Mouse (Mus musculus) lung, postnatal 0 days (tissue): ENCODE results near the gene Sorbs1. TPM values are rescaled to one million over a fixed set of nuclear protein-coding genes. Genes with fewer than 3 reads are reported as not detected.

Experiments
- ATAC-seq: fragments of 200-750 bp; cut with Nextera tagmentation; 2 replicates; pipeline ENCODE4 v1.8.0; 2017; ENCODE audit warnings: moderate library complexity
- DNase-seq: peaks from one replicate; pipeline ENCODE4 v3.0.0-alpha.2; 2016; ENCODE audit warnings: low spot score
- H3K27ac ChIP-seq: fragments of 300-500 bp; sonication (generic); 2 replicates; pipeline ENCODE4 v1.5.1; 2014; ENCODE audit warnings: antibody characterized with exemption, mild to moderate bottlenecking, low read length, mixed read lengths
- H3K27me3 ChIP-seq: fragments of 300-500 bp; sonication (generic); replicated peaks from 2 replicates; pipeline ENCODE4 v1.6.1; 2014; ENCODE audit warnings: low read length, mixed read lengths; ENCODE audit not compliant: insufficient read depth
- H3K36me3 ChIP-seq: fragments of 300-500 bp; sonication (generic); 2 replicates; pipeline ENCODE4 v1.6.1; 2014; ENCODE audit warnings: low read length, mixed read lengths; ENCODE audit not compliant: insufficient read depth
- H3K4me1 ChIP-seq: fragments of 300-500 bp; sonication (generic); 2 replicates; pipeline ENCODE4 v1.6.1; 2014; ENCODE audit warnings: antibody characterized with exemption, low read depth, low read length, mixed read lengths; ENCODE audit not compliant: insufficient read depth
- H3K4me2 ChIP-seq: fragments of 300-500 bp; sonication (generic); replicated peaks from 2 replicates; pipeline ENCODE4 v1.6.1; 2014; ENCODE audit warnings: low read depth, mild to moderate bottlenecking, low read length, moderate library complexity, mixed read lengths
- H3K4me3 ChIP-seq: fragments of 300-500 bp; sonication (generic); 2 replicates; pipeline ENCODE4 v1.5.1; 2014; ENCODE audit warnings: low read depth, low read length
- H3K9ac ChIP-seq: fragments of 300-500 bp; sonication (generic); replicated peaks from 2 replicates; pipeline ENCODE4 v1.6.1; 2014; ENCODE audit warnings: low read depth, mild to moderate bottlenecking
- H3K9me3 ChIP-seq: fragments of 300-500 bp; sonication (generic); 2 replicates; pipeline ENCODE4 v1.6.1; 2016; ENCODE audit warnings: low read length, mixed read lengths
- CTCF ChIP-seq: IDR thresholded peaks from 2 replicates; pipeline ENCODE4 v1.5.1; 2016; ENCODE audit warnings: antibody characterized with exemption, mild to moderate bottlenecking
- EP300 ChIP-seq: IDR thresholded peaks from 2 replicates; pipeline ENCODE4 v1.6.1; 2016; ENCODE audit warnings: antibody characterized with exemption, mild to moderate bottlenecking, control low read depth
- WGBS: fragments of 180-500 bp; shearing (Covaris S2); extraction: QIAGEN DNeasy Blood & Tissue Kit; methylation state at CpG from one replicate; pipeline ENCODE4 v1.1.7; 2014; 5-methylcytosine and 5-hydroxymethylcytosine counted together
- polyA plus RNA-seq: library from polyadenylated mRNA; unstranded; fragments of >200 nt; fragmentation: Nextera tagmentation; extraction: Ambion mirVana; gene quantifications from 2 replicates; pipeline ENCODE4 v1.2.1, GENCODE M21; 2015

The Sorbs1 gene
- polyA plus RNA-seq, 1 experiment from 2014 or later, result 36.4 TPM

DNA sequence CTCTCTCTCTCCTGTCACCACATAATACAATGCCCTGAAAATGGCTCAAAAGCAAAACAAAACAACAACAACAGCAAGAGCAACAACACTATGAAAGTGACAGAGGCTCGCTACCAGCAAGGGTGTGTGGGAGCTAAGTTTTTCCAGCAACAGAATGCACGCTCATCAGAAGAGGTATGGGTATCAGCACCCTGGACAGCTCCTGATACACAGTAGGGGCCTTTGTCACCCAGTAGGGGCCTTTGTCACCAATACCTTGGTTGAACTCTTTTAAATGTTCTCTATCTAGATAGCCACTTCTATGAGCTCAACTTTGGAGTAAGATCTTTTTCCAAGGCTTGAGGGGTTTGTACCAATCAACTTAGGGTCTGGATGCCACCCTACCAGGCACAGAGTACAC lies 138.9 kb downstream of the Sorbs1 start:
- TF ChIP-seq EP300, result no peak
- TF ChIP-seq CTCF, result no peak
- 96% methylated on average over 2 of the region's 2 CpGs for WGBS
- Histone ChIP-seq H3K4me2 (no peak overlapping the region), H3K36me3 (no peaks in the 10 kb centered on the region), H3K4me3 (no peak overlapping the region), H3K27ac (no peak overlapping the region), H3K27me3 (no peaks in the 10 kb centered on the region), H3K9me3 (no peaks in the 10 kb centered on the region), H3K4me1 (peaks cover 8% of the 10 kb centered on the region; the same call in 1 of the 2 replicates), H3K9ac (no peak overlapping the region)
- ATAC-seq, result no peak
- no peak for DNase-seq

- TF ChIP-seq CTCF, result no peak
- no peak for TF ChIP-seq EP300
- H3K4me1 ChIP-seq, result peaks cover 15% of the 10 kb centered on the region; the same call in 1 of the 2 replicates
- no peak overlapping the region for H3K9ac ChIP-seq
- WGBS, result 92% methylated on average over 5 of the region's 5 CpGs
- no peaks in the 10 kb centered on the region for H3K27me3 ChIP-seq
- H3K4me3 ChIP-seq, result no peak overlapping the region
- no peaks in the 10 kb centered on the region for H3K9me3 ChIP-seq
- no peak overlapping the region for H3K4me2 ChIP-seq
- H3K27ac ChIP-seq, result no peak overlapping the region
- no peaks in the 10 kb centered on the region for H3K36me3 ChIP-seq
- no peak for ATAC-seq
- no peak for DNase-seq
Measured at GRCm38 (mm10) chr19:40372679-40373078, 140.9 kb downstream of the Sorbs1 start.

GRCm38 (mm10) chr19:40371866-40372265 lies 141.7 kb downstream of the Sorbs1 start:
- Histone ChIP-seq H3K27me3 (no peaks in the 10 kb centered on the region), H3K9me3 (no peaks in the 10 kb centered on the region), H3K27ac (no peak overlapping the region), H3K4me2 (no peak overlapping the region), H3K36me3 (no peaks in the 10 kb centered on the region), H3K4me3 (no peak overlapping the region), H3K4me1 (peaks cover 15% of the 10 kb centered on the region; the same call in 1 of the 2 replicates), H3K9ac (no peak overlapping the region)
- DNase-seq (no peak), ATAC-seq (no peak)
- TF ChIP-seq CTCF (no peak), EP300 (no peak)
- WGBS, result 76% methylated on average over 4 of the region's 4 CpGs

DNA sequence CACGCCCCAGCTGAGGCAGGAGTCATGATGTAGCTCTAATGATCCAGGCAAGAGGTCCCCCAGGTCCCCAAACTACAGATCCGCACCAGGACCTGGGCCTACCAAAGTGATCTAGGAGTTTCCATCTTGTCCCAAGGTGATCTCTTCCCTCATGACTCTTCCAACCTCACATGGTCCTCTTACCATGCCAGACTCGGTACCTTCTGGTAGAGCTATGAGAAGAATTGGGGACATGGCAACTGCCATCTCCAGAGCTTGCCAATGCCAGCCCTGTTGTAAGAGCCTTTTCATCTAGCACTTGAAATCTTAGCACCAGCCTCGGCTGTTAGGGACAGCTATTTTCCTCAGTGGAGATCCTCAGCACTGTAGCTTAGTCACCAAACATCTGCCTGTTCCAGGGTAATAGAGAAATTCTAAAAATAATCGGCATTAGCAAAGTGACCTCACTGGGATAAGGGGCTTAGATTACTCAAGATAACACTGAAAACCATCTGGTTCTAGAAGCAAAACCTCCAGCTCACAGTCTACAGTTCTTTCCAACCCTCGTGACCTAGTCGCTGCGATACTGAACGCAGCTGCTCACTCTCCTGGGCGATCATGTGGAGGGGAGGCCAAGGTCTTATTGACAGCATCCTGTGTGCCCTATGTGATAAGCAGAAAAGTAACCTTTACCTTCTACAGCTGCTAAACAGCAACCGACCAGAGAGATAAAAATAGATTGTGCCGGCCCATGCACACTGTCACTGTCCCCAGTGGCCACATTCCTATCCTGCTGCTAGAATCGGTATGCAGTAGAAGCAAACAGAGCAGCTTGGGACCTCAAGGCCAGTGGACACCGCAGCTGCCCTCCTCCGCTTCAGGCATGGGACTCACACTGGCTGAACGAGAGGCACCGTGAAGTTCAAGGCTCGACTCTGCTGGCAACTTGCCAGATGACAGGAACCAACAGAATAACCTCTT lies 143.4 kb downstream of the Sorbs1 start:
- Histone ChIP-seq H3K27me3 (no peaks in the 10 kb centered on the region), H3K27ac (no peak overlapping the region), H3K9me3 (no peaks in the 10 kb centered on the region), H3K4me2 (0 out of 2 replicates have a peak overlapping the region, but pooled peaks have one; percentile 6), H3K4me3 (no peak overlapping the region), H3K9ac (no peak overlapping the region), H3K36me3 (no peaks in the 10 kb centered on the region), H3K4me1 (peaks cover 15% of the 10 kb centered on the region; the same call in 1 of the 2 replicates)
- DNase-seq (peak; percentile 56), ATAC-seq (peak; percentile 16)
- 40% methylated on average over 18 of the region's 18 CpGs for WGBS
- TF ChIP-seq EP300, result no peak
- TF ChIP-seq CTCF, result peak; percentile 46

GRCm38 (mm10) chr19:40368517-40368916 lies 145.1 kb downstream of the Sorbs1 start:
- no peaks in the 10 kb centered on the region for H3K27me3 ChIP-seq
- DNase-seq (peak; percentile 71), ATAC-seq (peak; percentile 70)
- H3K4me3 ChIP-seq, result no peak overlapping the region
- no peaks in the 10 kb centered on the region for H3K9me3 ChIP-seq
- no peak overlapping the region for H3K27ac ChIP-seq
- H3K36me3 ChIP-seq, result peaks cover 8% of the 10 kb centered on the region
- peaks cover 15% of the 10 kb centered on the region; the same call in 1 of the 2 replicates for H3K4me1 ChIP-seq
- 62% methylated on average over 2 of the region's 2 CpGs for WGBS
- H3K4me2 ChIP-seq, result no peak overlapping the region
- H3K9ac ChIP-seq, result no peak overlapping the region
- peak; percentile 89 for TF ChIP-seq EP300
- TF ChIP-seq CTCF, result no peak

GRCm38 (mm10) chr19:40366163-40366941 lies 147.2 kb downstream of the Sorbs1 start:
- Histone ChIP-seq H3K9ac (no peak overlapping the region), H3K27me3 (no peaks in the 10 kb centered on the region), H3K4me2 (no peak overlapping the region), H3K9me3 (no peaks in the 10 kb centered on the region), H3K4me1 (peaks cover 15% of the 10 kb centered on the region; the same call in 1 of the 2 replicates), H3K27ac (peak overlapping the region; percentile 26; the same call in 1 of the 2 replicates), H3K36me3 (peaks cover 12% of the 10 kb centered on the region), H3K4me3 (no peak overlapping the region)
- TF ChIP-seq CTCF (no peak), EP300 (peak; percentile 56; the same call in 1 of the 2 replicates)
- WGBS, result 24% methylated on average over 11 of the region's 11 CpGs
- peak; percentile 88 for ATAC-seq
- DNase-seq, result peak; percentile 91
